Mouse (Mus musculus) left cerebral cortex, postnatal 14 days (tissue): Measurements from ENCODE around the gene Gkn1. TPM values are rescaled to one million over a fixed set of nuclear protein-coding genes. Genes with fewer than 3 reads are reported as not detected.

Source experiments
- DNase-seq, 2 experiments: peaks; one replicate each; pipeline ENCODE4 v3.0.0; 2021 to 2022; ENCODE audit warnings: low spot score in 2 of 2, mixed read lengths in 1 of 2
- intact Hi-C: fragments of 180-260 bp; cut with DNase I; formaldehyde crosslinking; loops from one replicate; pipeline ENCODE4 v1.15.1; 2025
- long read RNA-seq, 2 experiments: library from polyadenylated mRNA; stranded (forward); transcript quantifications; one replicate each; pipeline ENCODE4 v2.0.0; 2021
- total RNA-seq, 2 experiments: library from RNA; stranded (reverse); gene quantifications; 2 replicates each; pipeline ENCODE4 v1.2.3; 2021

Gene Gkn1
- under 1 TPM; 0.27 to 0.29 TPM for total RNA-seq
- long read RNA-seq, experiment 1 = 0 reads
- long read RNA-seq, experiment 2 = 0 reads

- intact Hi-C loops = no loop called here
- no peak for DNase-seq
Observed at GRCm38 (mm10) chr6:87350829-87351228, at the start of gene Gkn1. Gene Gkn1, minus strand, starts transcription at chr6:87350942.

- intact Hi-C loops = loop anchor here (5.0 kb wide), 2 partner anchors 47 to 122 kb away; no protein-coding TSS in a partner anchor
- DNase-seq = no peak
Observed at GRCm38 (mm10) chr6:87399886-87400566, 49.3 kb upstream of the Gkn1 start.

GRCm38 (mm10) chr6:87399137-87399536 is 48.4 kb upstream of the Gkn1 start:
- intact Hi-C loops = loop anchor here (5.0 kb wide), 2 partner anchors 48 to 123 kb away; no protein-coding TSS in a partner anchor
- DNase-seq = peak; percentile 57 to 84

- intact Hi-C loops = loop anchor here (5.0 kb wide), 2 partner anchors 53 to 128 kb away; no protein-coding TSS in a partner anchor
- DNase-seq = no peak
Observed at GRCm38 (mm10) chr6:87394783-87395182, 44.0 kb upstream of the Gkn1 start.

- no peak for DNase-seq
- intact Hi-C loops = no loop called here
Observed at GRCm38 (mm10) chr6:87393466-87394205, 42.9 kb upstream of the Gkn1 start.

- no peak for DNase-seq
- intact Hi-C loops = no loop called here
Observed at GRCm38 (mm10) chr6:87389455-87389989, 38.8 kb upstream of the Gkn1 start.

- intact Hi-C loops = no loop called here
Observed at GRCm38 (mm10) chr6:87388877-87389276, 38.1 kb upstream of the Gkn1 start, which contains the start of gene Gkn3. Gene Gkn3, minus strand, starts transcription at chr6:87388935.

GRCm38 (mm10) chr6:87386681-87387080 is 35.9 kb upstream of the Gkn1 start:
- intact Hi-C loops = loop anchor here (1.0 to 2.0 kb wide), 2 partner anchors 52 to 285 kb away; partner anchors contain the start of gene Antxr1
- no peak for DNase-seq

More at GRCm38 (mm10) chr6:87388877-87389276, 38.1 kb upstream of the Gkn1 start, which contains the start of gene Gkn3:
- DNase-seq = no peak

- DNase-seq = peak; percentile 81 to 87
- intact Hi-C loops = loop anchor here (1.0 to 2.0 kb wide), 2 partner anchors 51 to 285 kb away; partner anchors contain the start of gene Antxr1
Observed at GRCm38 (mm10) chr6:87386203-87386602, 35.5 kb upstream of the Gkn1 start.

- intact Hi-C loops = no loop called here
Observed at GRCm38 (mm10) chr6:87384761-87385160, 34.0 kb upstream of the Gkn1 start.

GRCm38 (mm10) chr6:87383926-87384691 is 33.4 kb upstream of the Gkn1 start:
- intact Hi-C loops = no loop called here
- peak; percentile 38 to 44 for DNase-seq

More at GRCm38 (mm10) chr6:87384761-87385160, 34.0 kb upstream of the Gkn1 start:
- peak; percentile 40 to 76 for DNase-seq

GRCm38 (mm10) chr6:87373057-87373456 is 22.3 kb upstream of the Gkn1 start, which contains the start of gene Gkn2:
Gene Gkn2, plus strand, starts transcription at chr6:87373357.
- intact Hi-C loops = no loop called here
- no peak for DNase-seq

GRCm38 (mm10) chr6:87369223-87369622 is 18.5 kb upstream of the Gkn1 start:
- DNase-seq = peak in 1 of 2 experiments; percentile 18

GRCm38 (mm10) chr6:87354441-87354840 is 3.7 kb upstream of the Gkn1 start:
- DNase-seq = no peak
- intact Hi-C loops = no loop called here

More at GRCm38 (mm10) chr6:87369223-87369622, 18.5 kb upstream of the Gkn1 start:
- intact Hi-C loops = no loop called here

GRCm38 (mm10) chr6:87335935-87336295 is 14.8 kb downstream of the Gkn1 start:
- DNase-seq = no peak
- intact Hi-C loops = loop anchor here (1.0 to 2.0 kb wide), 2 partner anchors 51 to 235 kb away; no protein-coding TSS in a partner anchor

GRCm38 (mm10) chr6:87335091-87335934 is 15.4 kb downstream of the Gkn1 start, which contains the start of gene Antxr1:
Gene Antxr1, minus strand, starts transcription at chr6:87335821.
- peak; percentile 34 to 58 for DNase-seq
- intact Hi-C loops = loop anchor here (1.0 to 2.0 kb wide), 2 partner anchors 51 to 234 kb away; no protein-coding TSS in a partner anchor

GRCm38 (mm10) chr6:87334361-87335090 is 16.2 kb downstream of the Gkn1 start:
- DNase-seq = peak; percentile 59 to 81
- intact Hi-C loops = loop anchor here (1.0 to 5.0 kb wide), 3 partner anchors 42 to 233 kb away; no protein-coding TSS in a partner anchor
